Mouse (Mus musculus) liver, embryonic 16.5 days (tissue): ENCODE data around the gene Adgrb3. TPM values are rescaled to one million over a fixed set of nuclear protein-coding genes. Genes with fewer than 3 reads are reported as not detected.

ENCODE experiments used
- ATAC-seq: fragments of 200-750 bp; cut with Nextera tagmentation; 2 replicates; pipeline ENCODE4 v1.8.0; 2017; ENCODE audit warnings: low read depth, mild to moderate bottlenecking, moderate number of reproducible peaks, moderate library complexity
- H3K27ac ChIP-seq: fragments of 300-500 bp; sonication (generic); 2 replicates; pipeline ENCODE4 v1.5.1; 2014; ENCODE audit warnings: mild to moderate bottlenecking, low read length
- H3K27me3 ChIP-seq: fragments of 300-500 bp; sonication (generic); 2 replicates; pipeline ENCODE4 v1.6.1; 2014; ENCODE audit warnings: low read depth, low read length, mixed read lengths; ENCODE audit not compliant: control insufficient read depth, insufficient read depth
- H3K36me3 ChIP-seq: fragments of 300-500 bp; sonication (generic); 2 replicates; pipeline ENCODE4 v1.6.1; 2014; ENCODE audit warnings: mild to moderate bottlenecking; ENCODE audit not compliant: control insufficient read depth, insufficient read depth
- H3K4me1 ChIP-seq: fragments of 300-500 bp; sonication (generic); 2 replicates; pipeline ENCODE4 v1.6.1; 2014; ENCODE audit warnings: low read depth, low read length, mixed read lengths; ENCODE audit not compliant: control insufficient read depth
- H3K4me2 ChIP-seq: fragments of 300-500 bp; sonication (generic); 2 replicates; pipeline ENCODE4 v1.6.1; 2014; ENCODE audit warnings: low read depth, low read length, mixed read lengths
- H3K4me3 ChIP-seq: fragments of 300-500 bp; sonication (generic); 2 replicates; pipeline ENCODE4 v1.5.1; 2014; ENCODE audit warnings: low read depth, mild to moderate bottlenecking, low read length
- H3K9ac ChIP-seq: fragments of 300-500 bp; sonication (generic); 2 replicates; pipeline ENCODE4 v1.6.1; 2014; ENCODE audit warnings: low read depth, low read length
- H3K9me3 ChIP-seq: fragments of 300-500 bp; sonication (generic); replicated peaks from 2 replicates; pipeline ENCODE4 v1.6.1; 2016; ENCODE audit warnings: low read length; ENCODE audit not compliant: control insufficient read depth
- WGBS: fragments of 180-500 bp; shearing (Covaris S2); extraction: QIAGEN DNeasy Blood & Tissue Kit; methylation state at CpG from one replicate; pipeline ENCODE4 v1.1.7; 2014; ENCODE audit not compliant: insufficient replicate concordance; 5-methylcytosine and 5-hydroxymethylcytosine counted together
- polyA plus RNA-seq: library from polyadenylated mRNA; unstranded; fragments of >200 nt; fragmentation: Nextera tagmentation; extraction: Ambion mirVana; gene quantifications from 2 replicates; pipeline ENCODE4 v1.2.1, GENCODE M21; 2015

Gene Adgrb3
- polyA plus RNA-seq, 1 experiment from 2014 or later: not detected

GRCm38 (mm10) chr1:25228381-25229244 lies 600.9 kb downstream of the Adgrb3 start:
- Histone ChIP-seq H3K27me3 (no peaks in the 10 kb centered on the region), H3K27ac (no peak overlapping the region), H3K9me3 (no peaks in the 10 kb centered on the region), H3K36me3 (no peaks in the 10 kb centered on the region), H3K4me3 (no peak overlapping the region), H3K4me2 (no peak overlapping the region), H3K9ac (no peak overlapping the region), H3K4me1 (no peaks in the 10 kb centered on the region)
- 6% methylated on average over 37 of the region's 37 CpGs for WGBS
- no peak for ATAC-seq

GRCm38 (mm10) chr1:25227880-25228279 lies 601.6 kb downstream of the Adgrb3 start:
- ATAC-seq: no peak
- 25% methylated on average over 3 of the region's 3 CpGs for WGBS

GRCm38 (mm10) chr1:25204636-25205035 lies 624.9 kb downstream of the Adgrb3 start:
- Histone ChIP-seq H3K9me3 (no peaks in the 10 kb centered on the region), H3K27me3 (no peaks in the 10 kb centered on the region), H3K4me3 (no peak overlapping the region), H3K36me3 (no peaks in the 10 kb centered on the region), H3K9ac (no peak overlapping the region), H3K27ac (no peak overlapping the region), H3K4me2 (no peak overlapping the region), H3K4me1 (no peaks in the 10 kb centered on the region)
- WGBS: 40% methylated on average over 5 of the region's 5 CpGs
- no peak for ATAC-seq

More at GRCm38 (mm10) chr1:25227880-25228279, 601.6 kb downstream of the Adgrb3 start:
- H3K4me2 ChIP-seq: no peak overlapping the region
- no peaks in the 10 kb centered on the region for H3K9me3 ChIP-seq
- H3K27me3 ChIP-seq: no peaks in the 10 kb centered on the region
- H3K27ac ChIP-seq: no peak overlapping the region
- no peaks in the 10 kb centered on the region for H3K4me1 ChIP-seq
- H3K4me3 ChIP-seq: no peak overlapping the region
- H3K36me3 ChIP-seq: no peaks in the 10 kb centered on the region
- no peak overlapping the region for H3K9ac ChIP-seq

GRCm38 (mm10) chr1:25199392-25199791 lies 630.1 kb downstream of the Adgrb3 start:
- Histone ChIP-seq H3K27ac (no peak overlapping the region), H3K4me1 (no peaks in the 10 kb centered on the region), H3K36me3 (no peaks in the 10 kb centered on the region), H3K9me3 (no peaks in the 10 kb centered on the region), H3K4me2 (no peak overlapping the region), H3K27me3 (no peaks in the 10 kb centered on the region), H3K4me3 (no peak overlapping the region), H3K9ac (no peak overlapping the region)
- no peak for ATAC-seq

- 63% methylated on average over 11 of the region's 11 CpGs for WGBS
- no peaks in the 10 kb centered on the region for H3K36me3 ChIP-seq
- H3K4me2 ChIP-seq: no peak overlapping the region
- no peak overlapping the region for H3K9ac ChIP-seq
- H3K9me3 ChIP-seq: no peaks in the 10 kb centered on the region
- no peak overlapping the region for H3K4me3 ChIP-seq
- no peak for ATAC-seq
- no peaks in the 10 kb centered on the region for H3K4me1 ChIP-seq
- H3K27ac ChIP-seq: no peak overlapping the region
- no peaks in the 10 kb centered on the region for H3K27me3 ChIP-seq
Observed at GRCm38 (mm10) chr1:25191986-25192385, 637.5 kb downstream of the Adgrb3 start.

GRCm38 (mm10) chr1:25189261-25189660 lies 640.2 kb downstream of the Adgrb3 start:
- no peak overlapping the region for H3K4me2 ChIP-seq
- no peak for ATAC-seq
- no peaks in the 10 kb centered on the region for H3K27me3 ChIP-seq
- no peak overlapping the region for H3K9ac ChIP-seq
- no peaks in the 10 kb centered on the region for H3K36me3 ChIP-seq
- H3K4me3 ChIP-seq: no peak overlapping the region
- H3K4me1 ChIP-seq: no peaks in the 10 kb centered on the region
- H3K9me3 ChIP-seq: no peaks in the 10 kb centered on the region
- 54% methylated on average over 9 of the region's 9 CpGs for WGBS
- no peak overlapping the region for H3K27ac ChIP-seq

GRCm38 (mm10) chr1:25185909-25186308 lies 643.6 kb downstream of the Adgrb3 start:
- Histone ChIP-seq H3K4me3 (no peak overlapping the region), H3K27ac (no peak overlapping the region), H3K4me2 (no peak overlapping the region), H3K36me3 (no peaks in the 10 kb centered on the region), H3K9ac (no peak overlapping the region), H3K27me3 (no peaks in the 10 kb centered on the region), H3K4me1 (no peaks in the 10 kb centered on the region), H3K9me3 (no peaks in the 10 kb centered on the region)
- 73% methylated on average over 2 of the region's 2 CpGs for WGBS
- ATAC-seq: no peak

GRCm38 (mm10) chr1:25181881-25182280 lies 647.6 kb downstream of the Adgrb3 start:
- no peak overlapping the region for H3K4me3 ChIP-seq
- no peak for ATAC-seq
- H3K4me2 ChIP-seq: no peak overlapping the region
- H3K4me1 ChIP-seq: no peaks in the 10 kb centered on the region
- H3K27me3 ChIP-seq: no peaks in the 10 kb centered on the region
- no peaks in the 10 kb centered on the region for H3K36me3 ChIP-seq
- no peaks in the 10 kb centered on the region; the same call in 1 of the 2 replicates for H3K9me3 ChIP-seq
- 60% methylated on average over 2 of the region's 2 CpGs for WGBS
- no peak overlapping the region for H3K9ac ChIP-seq
- H3K27ac ChIP-seq: no peak overlapping the region

GRCm38 (mm10) chr1:25180615-25181014 lies 648.9 kb downstream of the Adgrb3 start:
- Histone ChIP-seq H3K9me3 (no peaks in the 10 kb centered on the region; the same call in 1 of the 2 replicates), H3K36me3 (no peaks in the 10 kb centered on the region), H3K4me2 (no peak overlapping the region), H3K4me1 (no peaks in the 10 kb centered on the region), H3K27ac (no peak overlapping the region), H3K9ac (no peak overlapping the region), H3K4me3 (no peak overlapping the region), H3K27me3 (no peaks in the 10 kb centered on the region)
- 56% methylated on average over 6 of the region's 6 CpGs for WGBS
- ATAC-seq: no peak
